30 mouse cellular contexts compared by ENCODE assay signal in genomic region chr19:52962745-52963144, GRCm38 (mm10).
"Had no signal": no experiment of that assay in that cellular context is flagged by ENCODE, and none has a peak within 500 bp of the region (broad histone marks: within the 10 kb centered on the region; RNA-seq: fewer than 3 reads in every experiment).

No protein-coding gene starts in this region.

- H3K9me3 ChIP-seq: heart, embryonic 12.5 days; heart, embryonic 13.5 days; heart, embryonic 15.5 days; hindbrain, embryonic 10.5 days; hindbrain, embryonic 12.5 days; hindbrain, embryonic 13.5 days; hindbrain, embryonic 15.5 days; intestine, embryonic 15.5 days; kidney, embryonic 15.5 days had no signal

- H3K9ac ChIP-seq: heart, embryonic 12.5 days; heart, embryonic 13.5 days; heart, embryonic 15.5 days; hindbrain, embryonic 12.5 days; hindbrain, embryonic 13.5 days; hindbrain, embryonic 14.5 days; hindbrain, embryonic 15.5 days; intestine, embryonic 15.5 days; kidney, embryonic 15.5 days had no signal

- DNase-seq: heart, postnatal 10 days; heart, postnatal 14 days; heart, postnatal 36 days; heart, postnatal 4 days; kidney, adult 11 months; kidney, adult 18-20 months; kidney, adult 2 months; kidney, adult 8-10 months; kidney, adult 9 months; kidney, postnatal 10 days; kidney, postnatal 14 days; kidney, postnatal 25 days; kidney, postnatal 36 days; kidney, postnatal 4 days; layer of hippocampus, adult 9-11 months; layer of hippocampus, postnatal 36 days had no signal

- H3K4me1 ChIP-seq: heart, embryonic 13.5 days; heart, embryonic 15.5 days; hindbrain, embryonic 12.5 days; hindbrain, embryonic 13.5 days; intestine, embryonic 15.5 days; kidney, embryonic 15.5 days had no signal

- H3K4me3 ChIP-seq: heart, embryonic 12.5 days; heart, embryonic 13.5 days; heart, embryonic 15.5 days; hindbrain, embryonic 10.5 days; hindbrain, embryonic 12.5 days; hindbrain, embryonic 13.5 days; hindbrain, embryonic 15.5 days; intestine, embryonic 15.5 days; kidney, embryonic 15.5 days; layer of hippocampus, adult 2 months; left cerebral cortex, adult 2 months had no signal

- H3K27ac ChIP-seq: heart, embryonic 13.5 days; heart, embryonic 15.5 days; hindbrain, embryonic 10.5 days; hindbrain, embryonic 12.5 days; hindbrain, embryonic 13.5 days; hindbrain, embryonic 14.5 days; hindbrain, embryonic 15.5 days; hindbrain, postnatal 0 days; intestine, embryonic 15.5 days; kidney, embryonic 15.5 days; kidney, postnatal 0 days; layer of hippocampus, adult 2 months; left cerebral cortex, adult 2 months had no signal

- H3K36me3 ChIP-seq: heart, embryonic 12.5 days; heart, embryonic 13.5 days; heart, embryonic 15.5 days; hindbrain, embryonic 10.5 days; hindbrain, embryonic 12.5 days; hindbrain, embryonic 13.5 days; hindbrain, embryonic 15.5 days; intestine, embryonic 15.5 days; kidney, embryonic 15.5 days had no signal

- H3K27me3 ChIP-seq: heart, embryonic 12.5 days; heart, embryonic 13.5 days; heart, embryonic 15.5 days; hindbrain, embryonic 12.5 days; hindbrain, embryonic 13.5 days; hindbrain, embryonic 15.5 days; intestine, embryonic 15.5 days; kidney, embryonic 15.5 days had no signal
